Mouse (Mus musculus) ovary, adult 2 months (tissue): Measurements from ENCODE around the gene Taar8a. TPM values are rescaled to one million over a fixed set of nuclear protein-coding genes. Genes with fewer than 3 reads are reported as not detected.

ENCODE experiments used
- polyA plus RNA-seq: library from polyadenylated mRNA; depleted of rRNA; stranded (reverse); fragments of >200 nt; gene quantifications from 2 replicates; pipeline ENCODE4 v1.2.3, GENCODE M21; 2012; rRNA removed

Gene Taar8a
- not detected in 2 replicates for polyA plus RNA-seq

GRCm38 (mm10) chr10:24076200-24076599 is at the start of gene Taar8a:
Taar8a (plus strand) TSS chr10:24076500.

GRCm38 (mm10) chr10:24026922-24027321 is 49.4 kb upstream of the Taar8a start, which contains the start of gene Taar7d:
Taar7d (plus strand) TSS chr10:24027222.

GRCm38 (mm10) chr10:24037314-24037713 is 39.0 kb upstream of the Taar8a start, which contains the start of gene Taar7e:
Taar7e (plus strand) TSS chr10:24037614.

GRCm38 (mm10) chr10:24049210-24049609 is 27.1 kb upstream of the Taar8a start, which contains the start of gene Taar7f:
Taar7f (plus strand) TSS chr10:24049510.

GRCm38 (mm10) chr10:24092194-24092593 is 15.9 kb downstream of the Taar8a start, which contains the start of gene Taar8b:
Taar8b (minus strand) TSS chr10:24092294.

GRCm38 (mm10) chr10:24101812-24102211 is 25.5 kb downstream of the Taar8a start, which contains the start of gene Taar8c:
Taar8c (minus strand) TSS chr10:24101912.

GRCm38 (mm10) chr10:24109434-24109833 is 33.1 kb downstream of the Taar8a start, which contains the start of gene Taar9:
Taar9 (minus strand) TSS chr10:24109534.

Other genes with a start within 250 kb of the Taar8a start
- 0.96 and 1.1 TPM in 2 replicates for gene Vnn3, start 225.0 kb upstream of the Taar8a start, polyA plus RNA-seq
- gene Vnn1, start 181.8 kb upstream of the Taar8a start, polyA plus RNA-seq: 13.5 and 22.5 TPM in 2 replicates
- gene Taar1, start 156.1 kb upstream of the Taar8a start, polyA plus RNA-seq: not detected in 2 replicates
- not detected in 2 replicates for gene Taar2, start 137.9 kb upstream of the Taar8a start, polyA plus RNA-seq
- not detected in 2 replicates for gene Taar3, start 126.9 kb upstream of the Taar8a start, polyA plus RNA-seq
- not detected in 2 replicates for gene Taar4, start 116.0 kb upstream of the Taar8a start, polyA plus RNA-seq
- not detected in 2 replicates for gene Taar5, start 105.8 kb upstream of the Taar8a start, polyA plus RNA-seq
- gene Taar6, start 90.9 kb upstream of the Taar8a start, polyA plus RNA-seq: not detected in 2 replicates
- gene Taar7a, start 83.0 kb upstream of the Taar8a start, polyA plus RNA-seq: not detected in 2 replicates
- gene Taar7b, start 76.6 kb upstream of the Taar8a start, polyA plus RNA-seq: not detected in 2 replicates
- gene Taar7d, start 49.3 kb upstream of the Taar8a start, polyA plus RNA-seq: not detected in 2 replicates
- gene Taar7e, start 38.9 kb upstream of the Taar8a start, polyA plus RNA-seq: not detected in 2 replicates
- gene Taar7f, start 27.0 kb upstream of the Taar8a start, polyA plus RNA-seq: not detected in 2 replicates
- not detected in 2 replicates for gene Taar8b, start 15.8 kb downstream of the Taar8a start, polyA plus RNA-seq
- gene Taar8c, start 25.4 kb downstream of the Taar8a start, polyA plus RNA-seq: not detected in 2 replicates
- not detected in 2 replicates for gene Taar9, start 33.0 kb downstream of the Taar8a start, polyA plus RNA-seq
- gene Stx7, start 72.8 kb downstream of the Taar8a start, polyA plus RNA-seq: 38.4 and 56.5 TPM in 2 replicates
- 31.1 and 83.7 TPM in 2 replicates for gene Moxd1, start 147.0 kb downstream of the Taar8a start, polyA plus RNA-seq